Mouse (Mus musculus) spleen, adult 2 months (tissue): ENCODE measurements around the gene Ppef1.

Experiments used
- CTCF ChIP-seq: fragments of 200-500 bp; IDR thresholded peaks from 2 replicates; pipeline ENCODE4 v1.5.1; 2011; ENCODE audit warnings: mild to moderate bottlenecking, inconsistent platforms; ENCODE audit not compliant: insufficient read depth, insufficient read length, insufficient replicate concordance; ENCODE audit errors: extremely low read depth
- POLR2A ChIP-seq: fragments of 200-500 bp; IDR thresholded peaks from 2 replicates; pipeline ENCODE4 v1.6.1; 2011; ENCODE audit warnings: low read depth, low read length, inconsistent platforms

DNA sequence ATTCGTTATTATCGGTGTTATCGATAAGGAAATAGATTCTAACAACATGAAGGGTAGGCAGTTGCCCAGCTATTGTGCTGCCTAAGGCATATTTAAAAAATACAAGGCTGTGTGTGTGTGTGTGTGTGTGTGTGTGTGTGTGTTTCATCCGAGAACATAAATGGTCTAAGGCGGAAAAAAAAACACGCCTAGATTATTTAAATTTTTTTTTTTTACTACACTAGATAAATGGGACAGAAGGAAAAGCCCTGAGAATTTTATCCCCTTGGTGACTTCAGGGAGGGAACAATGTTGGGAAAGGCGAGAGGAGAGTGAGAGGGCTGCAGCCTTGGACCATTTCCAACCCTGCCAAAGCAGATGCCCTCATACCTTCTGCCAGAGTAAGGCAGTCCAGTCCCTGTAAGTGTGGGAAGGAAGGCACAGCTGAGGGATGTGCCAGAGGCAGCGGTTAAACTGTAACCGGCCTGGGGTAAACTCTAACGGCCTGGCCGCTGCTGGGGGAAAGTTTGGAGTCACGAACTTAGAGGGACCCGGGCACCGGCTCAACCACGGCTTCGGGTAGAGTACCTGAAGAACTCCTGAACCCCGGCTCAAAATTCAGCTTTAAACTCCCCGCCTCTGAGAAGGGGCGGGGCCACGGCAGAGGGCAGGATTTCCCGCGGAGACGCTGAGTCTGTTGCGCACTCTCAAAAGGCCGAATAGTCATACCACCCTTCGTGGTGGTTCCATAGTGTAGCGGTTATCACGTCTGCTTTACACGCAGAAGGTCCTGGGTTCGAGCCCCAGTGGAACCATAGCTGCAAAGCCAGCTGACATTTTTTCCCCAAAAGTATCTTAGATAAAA lies 30.0 kb upstream of the Ppef1 start:
- no peak for TF ChIP-seq POLR2A
- TF ChIP-seq CTCF = no peak
